Mouse (Mus musculus) brown adipose tissue, adult 24 weeks (tissue): ENCODE measurements around the gene Phldb1. TPM values are rescaled to one million over a fixed set of nuclear protein-coding genes. Genes with fewer than 3 reads are reported as not detected.
"Not testable (repeated sequence)": the region's sequence is repeated elsewhere in the genome, so short reads cannot be mapped to it uniquely, and the experiment has no call there.

Experiments
- H3K27ac ChIP-seq: fragments of 200-500 bp; replicated peaks from 2 replicates; pipeline ENCODE4 v1.5.1; 2012; ENCODE audit warnings: low read depth, mild to moderate bottlenecking, low read length
- H3K4me1 ChIP-seq: fragments of 200-500 bp; 2 replicates; pipeline ENCODE4 v1.6.1; 2012; ENCODE audit warnings: low read length, mixed read lengths; ENCODE audit not compliant: control insufficient read depth, insufficient read depth, insufficient read length
- H3K4me3 ChIP-seq: fragments of 200-500 bp; 2 replicates; pipeline ENCODE4 v1.5.1; 2012; ENCODE audit warnings: low read depth, mild to moderate bottlenecking, low read length, moderate library complexity; ENCODE audit not compliant: insufficient read depth
- polyA plus RNA-seq: library from polyadenylated mRNA; stranded (reverse); fragments of >200 nt; gene quantifications from 2 replicates; pipeline ENCODE4 v1.2.4, GENCODE M21; 2012; ENCODE audit not compliant: missing spikeins, insufficient read depth, insufficient read length

The Phldb1 gene
- polyA plus RNA-seq, 1 experiment = 27.6 TPM

- H3K27ac ChIP-seq = no peak overlapping the region
- H3K4me3 ChIP-seq = no peak overlapping the region
- H3K4me1 ChIP-seq = peaks cover 8% of the 10 kb centered on the region; the same call in 1 of the 2 replicates
Observed at GRCm38 (mm10) chr9:44640646-44641357, 94.2 kb downstream of the Phldb1 start.

GRCm38 (mm10) chr9:44640028-44640427 is 95.0 kb downstream of the Phldb1 start:
- H3K27ac ChIP-seq, H3K4me3 ChIP-seq, H3K4me1 ChIP-seq: not testable (repeated sequence)

DNA sequence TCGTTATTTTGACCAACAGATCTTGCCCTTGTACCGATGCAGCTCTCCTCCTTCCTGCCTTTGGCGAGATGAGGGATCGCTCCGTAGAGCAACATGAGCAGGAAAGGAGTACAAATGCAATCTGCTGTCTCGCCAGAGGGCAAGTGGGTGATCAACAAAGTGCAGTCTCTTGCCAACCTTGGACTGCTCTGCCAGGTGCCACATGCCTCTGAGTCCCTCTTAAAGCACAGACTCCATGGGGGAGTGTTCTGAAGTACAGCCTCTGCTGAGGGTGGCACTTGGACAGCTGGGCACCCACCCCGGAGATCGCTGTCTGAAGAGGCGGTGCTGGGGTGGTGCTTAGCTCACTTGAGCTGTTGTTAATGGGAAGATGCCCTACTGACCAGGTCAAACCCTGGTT is 96.3 kb downstream of the Phldb1 start:
- not testable (repeated sequence) for H3K27ac ChIP-seq, H3K4me1 ChIP-seq, H3K4me3 ChIP-seq

DNA sequence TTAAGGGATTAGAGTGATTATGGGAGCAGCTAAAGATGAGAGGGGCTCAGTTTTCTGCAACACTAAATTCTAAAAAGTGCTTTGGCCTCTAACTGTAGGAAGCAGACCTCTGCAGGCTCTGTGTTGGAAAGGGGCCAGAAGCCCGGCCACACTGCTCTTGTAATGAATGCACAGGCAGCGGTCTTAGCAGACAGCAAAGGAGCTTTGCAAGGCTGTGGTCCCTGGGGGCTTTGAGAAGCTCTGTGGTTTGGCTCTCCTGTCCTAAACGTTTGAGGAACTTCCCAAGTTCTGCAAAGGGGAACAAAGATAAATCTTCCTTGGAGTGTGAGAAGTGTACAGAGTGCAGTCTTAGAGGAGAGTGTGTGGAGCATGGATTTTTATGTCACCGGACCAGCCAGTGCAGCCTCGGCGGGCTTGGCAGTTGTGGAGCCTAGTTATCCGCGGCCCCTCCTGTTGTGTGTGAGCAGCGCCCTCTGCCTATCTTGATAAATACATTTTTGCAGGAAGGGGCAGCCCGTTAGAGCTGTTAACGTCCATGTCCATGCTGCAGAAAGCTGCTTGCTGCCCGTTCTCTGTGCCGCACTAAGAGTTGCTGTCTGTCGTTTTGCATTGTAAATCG is 97.3 kb downstream of the Phldb1 start:
- Histone ChIP-seq H3K27ac (no peak overlapping the region), H3K4me1 (0 out of 2 replicates have a peak, but pooled peaks cover 6% of the 10 kb centered on the region), H3K4me3 (no peak overlapping the region)

Other genes with a start within 250 kb of the Phldb1 start
- gene Cxcr5, start 173.3 kb downstream of the Phldb1 start, polyA plus RNA-seq = not detected in 2 replicates
- gene Ddx6, start 130.3 kb downstream of the Phldb1 start, polyA plus RNA-seq = 56.9 and 60.7 TPM in 2 replicates
- gene Treh, start 62.0 kb downstream of the Phldb1 start, polyA plus RNA-seq = not detected in 2 replicates
- 68.4 and 96.1 TPM in 2 replicates for gene Arcn1, start 32.6 kb upstream of the Phldb1 start, polyA plus RNA-seq
- gene Ift46, start 32.7 kb upstream of the Phldb1 start, polyA plus RNA-seq = 28.3 and 47.4 TPM in 2 replicates
- 1.1 and 1.5 TPM in 2 replicates for gene Tmem25, start 64.1 kb upstream of the Phldb1 start, polyA plus RNA-seq
- gene Ttc36, start 67.9 kb upstream of the Phldb1 start, polyA plus RNA-seq = 2.4 TPM in 1 of 2 replicates, not detected in the other
- 7.0 and 7.3 TPM in 2 replicates for gene Kmt2a, start 146.1 kb upstream of the Phldb1 start, polyA plus RNA-seq
- 2,562 and 2,957 TPM in 2 replicates for gene Atp5l, start 185.5 kb upstream of the Phldb1 start, polyA plus RNA-seq
- 36.6 and 40.7 TPM in 2 replicates for gene Ube4a, start 230.4 kb upstream of the Phldb1 start, polyA plus RNA-seq
- 1.5 TPM in 1 of 2 replicates, not detected in the other for gene Cd3g, start 245.2 kb upstream of the Phldb1 start, polyA plus RNA-seq
- gene Cd3d, start 246.6 kb upstream of the Phldb1 start, polyA plus RNA-seq = not detected in 2 replicates